Mouse (Mus musculus) embryonic facial prominence, embryonic 10.5 days (tissue): Measurements from ENCODE around the gene Cdk8. TPM values are rescaled to one million over a fixed set of nuclear protein-coding genes. Genes with fewer than 3 reads are reported as not detected.

Experiments used
- DNase-seq: peaks from one replicate; pipeline ENCODE4 v3.0.0-alpha.2; 2017; ENCODE audit warnings: low spot score
- H3K27ac ChIP-seq: fragments of 300-500 bp; sonication (generic); replicated peaks from 2 replicates; pipeline ENCODE4 v1.5.1; 2016; ENCODE audit warnings: mild to moderate bottlenecking
- H3K27me3 ChIP-seq: fragments of 300-500 bp; sonication (generic); replicated peaks from 2 replicates; pipeline ENCODE4 v1.6.1; 2016; ENCODE audit warnings: low read depth, mild to moderate bottlenecking; ENCODE audit not compliant: poor library complexity, severe bottlenecking
- H3K36me3 ChIP-seq: fragments of 300-500 bp; sonication (generic); replicated peaks from 2 replicates; pipeline ENCODE4 v1.6.1; 2016; ENCODE audit warnings: mild to moderate bottlenecking, moderate library complexity
- H3K4me1 ChIP-seq: fragments of 300-500 bp; sonication (generic); 2 replicates; pipeline ENCODE4 v1.6.1; 2016
- H3K4me3 ChIP-seq: fragments of 300-500 bp; sonication (generic); 2 replicates; pipeline ENCODE4 v1.5.1; 2016; ENCODE audit warnings: mild to moderate bottlenecking, moderate library complexity
- H3K9me3 ChIP-seq: fragments of 300-500 bp; sonication (generic); 2 replicates; pipeline ENCODE4 v1.6.1; 2016; ENCODE audit warnings: mild to moderate bottlenecking
- WGBS: fragments of 180-500 bp; shearing (Covaris S2); methylation state at CpG from one replicate; pipeline ENCODE4 v1.1.7; 2016; 5-methylcytosine and 5-hydroxymethylcytosine counted together
- polyA plus RNA-seq: library from polyadenylated mRNA; unstranded; fragments of >200 nt; fragmentation: Nextera tagmentation; extraction: Ambion mirVana; gene quantifications from 2 replicates; pipeline ENCODE4 v1.2.1, GENCODE M21; 2016

The Cdk8 gene
- polyA plus RNA-seq, 1 experiment from 2014 or later = 26.6 TPM

GRCm38 (mm10) chr5:146240771-146241170 lies 9.7 kb downstream of the Cdk8 start:
- WGBS = 90% methylated on average over 2 of the region's 2 CpGs
- Histone ChIP-seq H3K27ac (no peak overlapping the region), H3K36me3 (peaks cover 23% of the 10 kb centered on the region), H3K4me3 (no peak overlapping the region), H3K9me3 (no peaks in the 10 kb centered on the region), H3K27me3 (no peaks in the 10 kb centered on the region), H3K4me1 (no peaks in the 10 kb centered on the region)
- DNase-seq = no peak

DNA sequence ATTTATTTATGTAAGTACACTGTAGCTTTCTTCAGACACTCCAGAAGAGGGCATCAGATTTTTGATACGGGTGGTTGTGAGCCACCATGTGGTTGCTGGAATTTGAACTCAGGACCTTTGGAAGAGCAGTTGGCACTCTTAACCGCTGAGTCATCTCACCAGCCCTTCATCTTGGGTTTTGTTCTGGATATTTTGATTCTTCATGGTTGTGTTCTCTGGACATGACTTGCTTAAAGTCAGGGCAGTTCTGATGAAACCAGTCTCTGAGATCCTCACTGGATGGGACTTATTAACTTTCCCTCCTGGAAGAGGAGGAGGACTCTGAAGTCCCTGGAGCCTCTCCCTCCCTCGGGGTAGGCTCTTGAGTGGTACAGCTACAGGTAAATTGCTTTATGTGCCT lies 10.2 kb downstream of the Cdk8 start:
- 90% methylated on average over 3 of the region's 3 CpGs for WGBS
- Histone ChIP-seq H3K36me3 (peaks cover 23% of the 10 kb centered on the region), H3K4me1 (no peaks in the 10 kb centered on the region), H3K4me3 (no peak overlapping the region), H3K27ac (no peak overlapping the region), H3K27me3 (no peaks in the 10 kb centered on the region), H3K9me3 (no peaks in the 10 kb centered on the region)
- no peak for DNase-seq

GRCm38 (mm10) chr5:146245193-146245592 lies 14.2 kb downstream of the Cdk8 start:
- Histone ChIP-seq H3K36me3 (peaks cover 11% of the 10 kb centered on the region), H3K27me3 (no peaks in the 10 kb centered on the region), H3K4me3 (no peak overlapping the region), H3K27ac (no peak overlapping the region), H3K9me3 (no peaks in the 10 kb centered on the region), H3K4me1 (no peaks in the 10 kb centered on the region)
- 97% methylated on average over 4 of the region's 4 CpGs for WGBS
- DNase-seq = no peak

DNA sequence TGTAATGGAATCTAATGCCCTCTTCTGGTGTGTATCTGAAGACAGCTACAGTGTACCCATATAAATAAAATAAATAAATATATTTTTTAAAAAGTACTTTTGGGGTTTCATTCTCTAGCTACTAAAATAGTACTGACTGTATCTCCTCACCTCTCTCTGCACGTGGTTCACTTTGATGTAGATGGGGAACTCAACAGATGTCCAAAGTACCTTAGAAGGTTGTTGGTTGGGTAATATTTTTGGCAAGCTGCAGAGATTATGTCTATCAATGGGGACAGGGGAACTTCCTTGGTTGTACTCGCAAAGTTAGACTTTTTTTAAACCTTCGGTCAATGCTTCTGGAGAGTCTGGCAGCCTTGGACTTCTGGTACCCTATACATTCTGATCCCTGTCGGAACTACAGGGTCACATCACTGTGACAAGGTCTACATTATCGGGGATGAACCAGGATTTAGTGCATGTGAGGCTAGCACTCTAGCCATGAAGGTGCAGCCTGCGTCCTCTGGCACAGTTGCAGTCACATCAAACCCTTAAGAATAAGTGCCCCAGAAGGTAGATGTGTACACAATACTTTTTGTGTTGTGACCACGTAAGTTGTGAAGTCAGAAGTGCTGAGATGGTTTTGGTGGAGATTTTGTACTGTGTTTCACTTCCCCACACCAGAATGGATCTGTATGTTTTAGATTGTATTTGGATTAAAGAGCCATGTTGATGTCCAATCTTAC lies 14.8 kb downstream of the Cdk8 start:
- H3K4me1 ChIP-seq = no peaks in the 10 kb centered on the region
- WGBS = 94% methylated on average over 7 of the region's 7 CpGs

GRCm38 (mm10) chr5:146246386-146246785 lies 15.4 kb downstream of the Cdk8 start:
- H3K4me1 ChIP-seq = no peaks in the 10 kb centered on the region
- H3K36me3 ChIP-seq = peaks cover 18% of the 10 kb centered on the region
- H3K9me3 ChIP-seq = no peaks in the 10 kb centered on the region
- H3K27ac ChIP-seq = no peak overlapping the region
- WGBS = 100% methylated on average over 1 of the region's 1 CpGs
- no peaks in the 10 kb centered on the region for H3K27me3 ChIP-seq
- H3K4me3 ChIP-seq = no peak overlapping the region
- no peak for DNase-seq

More for the DNA sequence above, 14.8 kb downstream of the Cdk8 start:
- H3K4me3 ChIP-seq = no peak overlapping the region
- H3K36me3 ChIP-seq = peaks cover 18% of the 10 kb centered on the region
- no peaks in the 10 kb centered on the region for H3K9me3 ChIP-seq
- no peak for DNase-seq
- no peak overlapping the region for H3K27ac ChIP-seq
- no peaks in the 10 kb centered on the region for H3K27me3 ChIP-seq

DNA sequence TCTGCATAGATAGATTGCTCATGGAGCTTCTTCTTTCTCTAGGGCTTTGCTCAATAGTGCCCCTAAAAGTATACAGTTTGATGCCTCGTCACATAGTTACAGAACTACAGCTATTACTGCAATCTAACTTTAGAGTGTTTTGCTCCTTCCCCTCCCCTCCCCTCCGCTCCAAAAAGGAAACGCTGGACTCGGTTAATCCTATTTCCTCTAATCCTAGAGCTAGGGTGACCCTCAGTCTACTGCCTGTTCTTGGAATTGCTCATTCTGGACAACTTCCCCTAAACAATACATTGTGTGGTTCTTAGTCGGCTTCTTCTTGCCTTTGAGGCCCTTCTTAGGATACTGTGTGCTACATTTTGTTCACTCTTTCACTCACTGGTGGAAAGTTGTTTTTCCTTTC lies 16.7 kb downstream of the Cdk8 start:
- 71% methylated on average over 5 of the region's 5 CpGs for WGBS
- no peaks in the 10 kb centered on the region for H3K9me3 ChIP-seq
- no peak overlapping the region for H3K27ac ChIP-seq

DNA sequence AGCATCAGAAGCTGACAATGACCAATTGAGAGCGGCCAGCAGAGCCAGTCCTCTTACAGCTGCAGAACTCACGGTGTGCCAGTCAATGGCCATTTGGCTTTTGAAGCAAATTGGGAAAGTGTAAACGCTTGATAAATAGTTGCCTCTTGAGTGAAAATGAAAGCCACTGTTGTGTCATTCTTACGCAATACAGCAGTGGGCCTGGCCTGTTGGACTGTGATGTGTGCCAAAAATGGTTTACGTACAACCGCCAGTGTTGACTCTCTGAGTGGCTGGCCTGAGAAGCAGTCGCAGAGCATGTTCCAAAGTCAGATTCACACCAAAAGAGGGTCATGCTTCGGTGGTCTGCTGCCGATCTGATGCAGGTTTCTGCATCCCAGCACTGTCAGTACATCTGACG lies 17.7 kb downstream of the Cdk8 start:
- 93% methylated on average over 10 of the region's 10 CpGs for WGBS
- Histone ChIP-seq H3K27me3 (no peaks in the 10 kb centered on the region), H3K36me3 (peaks cover 15% of the 10 kb centered on the region), H3K4me1 (no peaks in the 10 kb centered on the region), H3K27ac (no peak overlapping the region), H3K4me3 (no peak overlapping the region), H3K9me3 (no peaks in the 10 kb centered on the region)
- DNase-seq = no peak

More for the DNA sequence above, 16.7 kb downstream of the Cdk8 start:
- Histone ChIP-seq H3K4me3 (no peak overlapping the region), H3K4me1 (no peaks in the 10 kb centered on the region), H3K27me3 (no peaks in the 10 kb centered on the region), H3K36me3 (peaks cover 15% of the 10 kb centered on the region)
- no peak for DNase-seq

DNA sequence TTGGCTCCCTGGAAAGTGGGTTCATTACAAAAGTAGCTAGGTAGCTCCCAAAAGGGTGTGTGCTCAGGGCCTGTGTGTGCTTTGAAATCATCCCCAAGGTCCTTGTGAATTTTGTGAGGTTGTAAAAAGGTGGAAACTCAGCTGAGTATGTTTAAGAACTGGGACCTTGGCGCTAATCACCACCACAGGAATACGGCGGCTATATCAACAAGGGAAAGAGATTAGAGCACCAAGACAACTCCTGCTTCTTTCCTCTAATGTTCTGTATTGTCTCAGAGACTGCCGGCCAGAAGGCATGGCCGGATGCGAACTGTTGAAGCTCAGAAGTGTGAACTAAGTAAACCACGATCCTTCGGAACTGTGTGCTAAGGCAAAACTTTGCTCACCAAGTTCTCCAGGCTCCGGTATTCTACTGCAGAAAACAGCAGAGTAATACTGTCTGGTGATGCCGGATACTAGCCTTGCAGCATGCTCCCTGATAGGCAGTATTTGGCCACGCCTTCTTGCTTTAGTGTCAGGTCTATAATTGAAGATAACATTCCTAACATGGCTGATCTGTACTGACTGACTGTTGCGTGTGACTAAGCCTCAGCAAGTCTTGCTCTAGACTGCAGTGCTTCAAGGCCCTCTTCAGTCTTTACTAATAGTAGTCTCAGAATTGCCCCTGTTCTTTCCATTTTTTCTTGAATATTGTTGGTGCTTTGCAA lies 19.5 kb downstream of the Cdk8 start:
- no peaks in the 10 kb centered on the region for H3K4me1 ChIP-seq
- no peak overlapping the region for H3K27ac ChIP-seq
- no peak overlapping the region for H3K4me3 ChIP-seq
- H3K9me3 ChIP-seq = no peaks in the 10 kb centered on the region
- H3K36me3 ChIP-seq = peaks cover 25% of the 10 kb centered on the region
- WGBS = 92% methylated on average over 12 of the region's 12 CpGs
- no peak for DNase-seq
- H3K27me3 ChIP-seq = no peaks in the 10 kb centered on the region

DNA sequence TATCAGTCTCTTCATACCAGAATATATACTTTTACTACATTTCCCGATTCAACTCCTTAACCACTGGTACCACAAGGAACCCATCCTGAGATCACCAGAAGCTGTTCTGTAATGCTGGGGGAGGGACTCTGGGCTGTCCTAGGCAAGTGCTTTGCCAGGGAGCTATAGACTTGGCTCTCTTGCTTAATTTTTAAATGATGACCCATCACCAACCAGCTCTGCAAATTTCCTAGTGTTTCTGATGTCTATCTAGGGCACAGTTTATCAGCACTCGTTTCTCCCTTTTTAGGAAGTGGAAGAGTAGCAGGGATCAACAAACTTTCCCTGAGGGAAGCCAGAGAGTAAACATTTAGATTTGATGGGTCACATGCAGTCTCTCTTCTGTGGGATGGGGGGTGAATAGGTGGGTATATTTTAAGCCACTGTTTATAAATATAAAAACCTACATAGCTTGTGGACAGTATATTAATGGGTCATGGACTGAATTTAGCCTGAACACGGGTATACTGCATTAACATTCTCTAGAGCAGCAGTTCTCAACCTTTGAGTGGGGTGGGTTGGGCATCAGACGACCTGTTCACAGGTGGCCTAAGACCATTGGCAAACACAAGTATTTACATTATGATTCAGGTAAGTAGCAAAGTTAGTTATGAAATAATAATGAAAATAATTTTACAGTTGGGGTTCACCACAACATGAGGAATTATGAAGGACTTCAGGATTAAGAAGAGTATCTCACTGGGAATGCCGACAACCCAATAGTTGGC lies 20.8 kb downstream of the Cdk8 start:
- H3K4me1 ChIP-seq = no peaks in the 10 kb centered on the region
- no peaks in the 10 kb centered on the region for H3K27me3 ChIP-seq
- 90% methylated on average over 5 of the region's 5 CpGs for WGBS
- no peaks in the 10 kb centered on the region for H3K9me3 ChIP-seq
- no peak overlapping the region for H3K27ac ChIP-seq
- H3K36me3 ChIP-seq = peaks cover 30% of the 10 kb centered on the region
- no peak overlapping the region for H3K4me3 ChIP-seq
- DNase-seq = no peak

GRCm38 (mm10) chr5:146253644-146254043 lies 22.6 kb downstream of the Cdk8 start:
- no peaks in the 10 kb centered on the region for H3K27me3 ChIP-seq
- DNase-seq = no peak
- 88% methylated on average over 5 of the region's 5 CpGs for WGBS

DNA sequence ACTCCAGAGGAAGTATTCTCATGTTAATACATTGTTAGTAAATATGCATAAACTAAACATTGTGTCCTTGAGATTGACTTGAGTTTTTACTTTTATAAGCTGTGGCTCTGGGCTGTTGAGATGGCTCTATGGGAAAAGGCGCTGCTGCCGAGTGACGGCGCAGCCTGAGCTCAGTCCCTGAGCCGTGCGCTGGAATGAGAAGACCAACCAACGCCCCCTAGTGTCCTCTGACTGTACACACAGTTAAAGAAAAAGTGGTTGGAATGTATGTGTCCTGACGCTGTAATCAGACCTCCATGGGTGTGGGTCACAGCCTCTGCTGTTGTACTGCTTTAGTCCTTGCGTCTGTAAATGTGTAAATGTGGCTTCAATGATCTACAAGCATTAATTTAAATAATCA lies 29.0 kb downstream of the Cdk8 start:
- H3K9me3 ChIP-seq = no peaks in the 10 kb centered on the region
- no peaks in the 10 kb centered on the region for H3K27me3 ChIP-seq
- DNase-seq = no peak
- 51% methylated on average over 9 of the region's 9 CpGs for WGBS
- H3K4me1 ChIP-seq = no peaks in the 10 kb centered on the region
- H3K4me3 ChIP-seq = no peak overlapping the region
- H3K27ac ChIP-seq = no peak overlapping the region
- peaks cover 51% of the 10 kb centered on the region for H3K36me3 ChIP-seq

More at GRCm38 (mm10) chr5:146253644-146254043, 22.6 kb downstream of the Cdk8 start:
- H3K9me3 ChIP-seq = no peaks in the 10 kb centered on the region
- H3K27ac ChIP-seq = no peak overlapping the region
- no peak overlapping the region for H3K4me3 ChIP-seq
- H3K4me1 ChIP-seq = no peaks in the 10 kb centered on the region
- H3K36me3 ChIP-seq = peaks cover 42% of the 10 kb centered on the region

GRCm38 (mm10) chr5:146265934-146266591 lies 35.0 kb downstream of the Cdk8 start:
- Histone ChIP-seq H3K4me1 (no peaks in the 10 kb centered on the region), H3K36me3 (peaks cover 36% of the 10 kb centered on the region), H3K27me3 (no peaks in the 10 kb centered on the region), H3K9me3 (no peaks in the 10 kb centered on the region), H3K4me3 (no peak overlapping the region), H3K27ac (no peak overlapping the region)
- no peak for DNase-seq
- WGBS = 80% methylated on average over 6 of the region's 6 CpGs
